In genomic region chr11:3318286-3318685, GRCm38 (mm10) we compare ENCODE assay signal across 25 mouse cellular contexts. TPM values are rescaled to one million over a fixed set of nuclear protein-coding genes. Genes with fewer than 3 reads are reported as not detected.
DNase-seq lines count a peak whose midpoint lies in the region; ATAC-seq and TF ChIP-seq lines count a peak whose summit lies in the region.
"Had no signal": no experiment of that assay in that cellular context is flagged by ENCODE, and none has a peak within 500 bp of the region (broad histone marks: within the 10 kb centered on the region; RNA-seq: fewer than 3 reads in every experiment).

No protein-coding gene starts in this region.

- POLR2A ChIA-PET in Patski (lab: Charles Lee) = interaction anchor here (1.4 kb wide), 1 partner anchor 20 kb away, joined by 3 read pairs; no protein-coding TSS in a partner anchor

- H3K27me3 ChIP-seq in Patski = no peaks in the 10 kb centered on the region
- H3K27me3 ChIP-seq: CH12.LX; embryonic facial prominence, embryonic 12.5 days; forebrain, embryonic 12.5 days had no signal

- TF ChIP-seq CTCF in layer of hippocampus, adult 2 months (conservative IDR thresholded peaks at IDR 0.05) = 0 out of 2 replicates have a peak, but pooled peaks have one; percentile 4
- peak; percentile 18 for TF ChIP-seq CTCF in Patski (IDR thresholded peaks at IDR 0.05)

- DNase-seq in layer of hippocampus, adult 2 months (ENCODE audit: low spot score in 2 of 2) = no peak
- no peak for DNase-seq in layer of hippocampus, adult 9-10 months (ENCODE audit: low spot score)
- peak; percentile 54 for DNase-seq in 416B (ENCODE audit: low read depth)
- DNase-seq in Patski (ENCODE audit: low read depth, low spot score) = no peak
- DNase-seq in fibroblast of lung, adult 2 months (ENCODE audit: low read depth) = peak; percentile 58
- DNase-seq in adrenal gland, postnatal 25 days = no peak
- no peak for DNase-seq in B cell, adult 2 months
- no peak for DNase-seq in frontal cortex, postnatal 10 days (ENCODE audit: low spot score in 2 of 2)
- DNase-seq: adrenal gland, adult 2 months; adrenal gland, postnatal 10 days; adrenal gland, postnatal 36 days; cerebellum, adult 11-12 months; cerebellum, adult 2 months; cerebellum, adult 9-10 months; cerebellum, postnatal 10 days; cerebellum, postnatal 25 days; forebrain, postnatal 0 days had no signal

- CTCF ChIA-PET in Patski (lab: Charles Lee) = interaction anchor here (1.8 to 5.5 kb wide), 2 partner anchors 16 to 53 kb away, joined by 3 to 39 read pairs; no protein-coding TSS in a partner anchor

- ATAC-seq in Patski = no peak
- ATAC-seq: activated CD4-positive, CD25-positive, alpha-beta regulatory T cell, adult 4 months; CD4-positive, CD25-positive, alpha-beta regulatory T cell, adult 4 months; forebrain, embryonic 14.5 days; forebrain, postnatal 0 days had no signal

- no peak overlapping the region for H3K27ac ChIP-seq in layer of hippocampus, adult 2 months
- H3K27ac ChIP-seq: embryonic facial prominence, embryonic 10.5 days; embryonic facial prominence, embryonic 12.5 days; forebrain, embryonic 10.5 days; forebrain, embryonic 12.5 days had no signal

- no peak overlapping the region for H3K4me3 ChIP-seq in layer of hippocampus, adult 2 months
- H3K4me3 ChIP-seq: embryonic facial prominence, embryonic 10.5 days; embryonic facial prominence, embryonic 12.5 days; forebrain, embryonic 10.5 days; forebrain, embryonic 12.5 days had no signal

- in situ Hi-C loops in Patski (cut with MboI; ENCODE audit: low pct_unique_long_range_greater_than_20kb) = no loop called here

RNA-seq across cellular contexts. Expression of gene Pik3ip1, which starts 11.9 kb away (rescaled TPM):
- total RNA-seq in layer of hippocampus, adult 2 months (2021) = 10 to 100 TPM; 35.9 to 41.5 TPM
- polyA plus RNA-seq in Patski (2021) = 24.7 TPM
- total RNA-seq in adrenal gland, postnatal 25 days (2021) = 13.1 and 18.5 TPM in 2 replicates

RNA-seq across cellular contexts. Expression of gene Patz1, which starts 29.6 kb away (rescaled TPM):
- total RNA-seq in layer of hippocampus, adult 2 months (2021) = 10 to 100 TPM; 55.5 to 56.6 TPM
- polyA plus RNA-seq in Patski (2021) = 59.5 TPM
- 33.2 and 51.0 TPM in 2 replicates for total RNA-seq in adrenal gland, postnatal 25 days (2021)

RNA-seq across cellular contexts. Expression of gene Drg1, which starts 52.1 kb away (rescaled TPM):
- 10 to 100 TPM; 91.7 to 98.9 TPM for total RNA-seq in layer of hippocampus, adult 2 months (2021)
- polyA plus RNA-seq in Patski (2021) = 137 TPM
- total RNA-seq in adrenal gland, postnatal 25 days (2021) = 90.8 and 117 TPM in 2 replicates

Comparison
In these comparisons a context has a peak if more than half of its experiments do, and no peak if none do; other contexts are left out.
1. DNase-seq: peak in 416B (single experiment) and fibroblast of lung, adult 2 months (single experiment); none in layer of hippocampus, adult 2 months (0 of 2), layer of hippocampus, adult 9-10 months (single experiment), Patski (single experiment), adrenal gland, postnatal 25 days (single experiment), B cell, adult 2 months (0 of 2) and frontal cortex, postnatal 10 days (0 of 2).